Mouse (Mus musculus): ENCODE measurements around the gene Rad51c.
A peak's percentile ranks its signal among the peaks of the same experiment; 100 is the strongest.
"Not testable (repeated sequence)": the region's sequence is repeated elsewhere in the genome, so short reads cannot be mapped to it uniquely, and the experiment has no call there.

Rad51c gene

DNA sequence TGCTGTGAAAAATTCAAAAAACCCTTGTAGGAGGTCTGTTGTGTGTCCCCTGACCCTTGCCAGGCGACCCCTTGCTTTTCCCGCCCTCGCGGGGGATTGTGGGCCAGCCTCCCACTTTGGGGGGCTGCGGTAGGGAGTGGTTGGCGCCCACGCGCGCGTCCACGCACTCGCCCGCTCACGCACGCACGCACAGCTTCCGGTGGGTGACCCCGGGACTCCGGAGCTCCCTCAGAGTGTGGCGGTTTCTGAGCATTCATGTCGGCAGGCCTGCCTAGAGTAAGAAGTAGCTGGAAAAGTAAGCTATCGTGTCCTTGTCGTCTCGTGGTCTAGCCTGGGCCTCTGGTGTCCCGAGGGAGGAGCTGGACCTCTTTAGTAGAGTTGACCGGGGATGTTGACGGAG is at the start of gene Rad51c, which contains the start of gene Tex14:
TSS of gene Rad51c (minus strand) at position 79 of the 400 bp plus-strand sequence.
TSS of gene Tex14 (plus strand) at position 190 of the 400 bp plus-strand sequence.
- DNase-seq = peak; percentile 19

GRCm38 (mm10) chr11:87454035-87454690 is 49.4 kb upstream of the Rad51c start:
- DNase-seq = no peak

- no peak for DNase-seq
These were observed 48.7 kb upstream of the Rad51c start for GRCm38 (mm10) chr11:87453216-87454034.

- not testable (repeated sequence) for DNase-seq
These were observed 48.0 kb upstream of the Rad51c start for GRCm38 (mm10) chr11:87452779-87453178.

GRCm38 (mm10) chr11:87449847-87450246 is 45.1 kb upstream of the Rad51c start:
- DNase-seq = not testable (repeated sequence)

DNA sequence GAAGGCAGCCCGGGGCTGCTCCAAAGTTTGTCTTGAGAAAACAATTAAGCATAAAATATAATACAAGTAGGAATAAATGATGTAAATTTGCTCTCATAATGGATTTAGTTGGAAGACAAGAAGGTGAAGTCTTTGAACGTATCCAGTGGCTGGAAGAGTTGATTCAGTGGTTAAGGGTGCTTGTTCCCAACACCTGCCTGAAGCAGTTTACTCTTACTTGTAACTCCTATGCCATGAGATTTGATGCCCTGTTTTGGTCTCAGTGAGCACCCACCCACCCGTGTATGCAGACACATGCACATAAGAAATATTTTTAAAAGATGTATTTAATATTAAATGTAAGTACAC is 44.4 kb upstream of the Rad51c start:
- DNase-seq = no peak

DNA sequence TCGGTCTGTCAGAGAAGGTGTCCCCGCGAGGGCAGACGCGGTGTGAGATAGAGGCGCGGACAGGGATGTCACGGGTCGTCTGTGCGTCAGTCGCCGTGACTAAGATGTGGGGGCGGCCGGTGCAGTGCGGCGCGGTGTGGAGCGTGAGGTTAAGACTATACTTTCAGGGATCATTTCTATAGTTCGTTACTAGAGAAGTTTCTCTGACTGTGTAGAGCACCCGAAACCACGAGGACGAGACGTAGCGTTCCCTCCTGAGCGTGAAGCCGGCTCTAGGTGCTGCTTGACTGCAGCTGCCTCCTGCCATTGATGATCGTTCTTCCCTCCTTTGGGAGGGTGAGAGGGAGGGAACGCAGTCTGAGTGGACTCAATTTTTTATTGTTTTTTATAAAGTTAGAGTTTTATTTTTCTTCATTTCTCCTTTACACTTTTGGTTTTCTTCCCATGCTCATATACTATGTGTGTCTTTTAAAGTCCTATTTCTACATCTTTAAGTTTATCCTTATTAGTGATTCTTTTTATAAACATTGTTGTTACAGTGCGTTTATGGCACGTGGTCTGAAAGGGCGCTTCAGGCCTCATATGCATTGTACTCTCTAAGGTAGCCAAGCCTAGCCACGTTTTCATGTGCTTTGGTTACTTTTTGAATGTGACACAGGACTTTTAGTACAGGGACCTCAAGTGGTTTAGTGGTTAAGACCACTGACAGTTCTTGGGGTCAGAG is 43.9 kb upstream of the Rad51c start:
- DNase-seq = peak; percentile 50

DNA sequence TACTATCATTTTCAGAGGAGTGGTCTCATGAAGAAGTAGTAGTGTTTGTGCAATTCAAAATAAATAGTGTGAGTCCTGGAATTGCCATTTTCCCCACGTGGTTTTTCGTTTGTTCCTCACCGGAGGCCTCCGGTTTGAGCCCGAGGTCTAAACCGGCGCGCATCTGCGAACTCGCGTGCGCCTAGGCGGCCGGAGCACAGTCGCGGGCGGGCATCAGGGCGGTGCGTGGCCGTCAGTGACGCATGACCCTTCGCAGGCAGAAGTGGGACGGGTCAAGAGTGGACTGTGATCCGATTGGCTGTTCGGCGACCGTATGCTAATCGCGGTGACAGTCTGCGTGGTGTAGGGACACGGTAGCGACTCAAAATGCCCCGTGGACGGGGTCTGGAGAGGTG is 43.3 kb upstream of the Rad51c start:
- DNase-seq = peak; percentile 83

DNA sequence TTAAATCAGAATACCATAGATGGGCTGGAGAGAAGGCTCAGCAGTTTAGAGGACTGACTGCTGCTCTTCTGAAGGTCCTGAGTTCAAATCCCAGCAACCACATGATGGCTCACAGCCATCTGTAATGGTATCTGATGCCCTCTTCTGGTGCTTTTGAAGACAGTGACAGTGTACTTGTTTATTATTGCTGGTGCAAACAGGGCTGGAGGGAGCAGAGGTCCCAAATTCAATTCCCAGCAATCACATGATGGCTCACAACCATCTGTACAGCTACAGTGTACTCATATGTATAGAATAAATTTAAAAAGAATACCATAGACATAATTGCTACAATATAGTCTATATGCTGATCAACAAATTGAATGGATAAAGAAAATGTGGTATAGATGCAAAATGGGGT is 42.7 kb upstream of the Rad51c start:
- no peak for DNase-seq

- DNase-seq = no peak
These were observed 41.4 kb upstream of the Rad51c start for GRCm38 (mm10) chr11:87446159-87446558.

DNA sequence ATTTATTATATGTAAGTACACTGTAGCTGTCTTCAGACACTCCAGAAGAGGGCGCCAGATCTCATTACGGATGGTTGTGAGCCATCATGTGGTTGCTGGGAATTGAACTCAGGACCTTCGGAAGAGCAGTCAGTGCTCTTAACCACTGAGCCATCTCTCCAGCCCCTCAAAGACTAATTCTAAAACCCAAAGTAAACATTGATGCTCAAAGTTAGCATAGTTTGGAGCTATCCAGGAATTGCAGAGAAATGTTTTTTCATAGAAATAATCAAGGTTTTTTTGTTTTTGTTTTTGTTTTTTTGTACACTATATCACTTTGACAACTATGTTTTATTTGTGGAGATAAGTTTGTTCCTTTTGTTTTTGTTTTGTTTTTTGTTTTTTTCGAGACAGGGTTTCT is 40.8 kb upstream of the Rad51c start:
- not testable (repeated sequence) for DNase-seq

- no peak for DNase-seq
These were observed 40.1 kb upstream of the Rad51c start for GRCm38 (mm10) chr11:87444735-87445428.

GRCm38 (mm10) chr11:87444056-87444455 is 39.3 kb upstream of the Rad51c start:
- not testable (repeated sequence) for DNase-seq

DNA sequence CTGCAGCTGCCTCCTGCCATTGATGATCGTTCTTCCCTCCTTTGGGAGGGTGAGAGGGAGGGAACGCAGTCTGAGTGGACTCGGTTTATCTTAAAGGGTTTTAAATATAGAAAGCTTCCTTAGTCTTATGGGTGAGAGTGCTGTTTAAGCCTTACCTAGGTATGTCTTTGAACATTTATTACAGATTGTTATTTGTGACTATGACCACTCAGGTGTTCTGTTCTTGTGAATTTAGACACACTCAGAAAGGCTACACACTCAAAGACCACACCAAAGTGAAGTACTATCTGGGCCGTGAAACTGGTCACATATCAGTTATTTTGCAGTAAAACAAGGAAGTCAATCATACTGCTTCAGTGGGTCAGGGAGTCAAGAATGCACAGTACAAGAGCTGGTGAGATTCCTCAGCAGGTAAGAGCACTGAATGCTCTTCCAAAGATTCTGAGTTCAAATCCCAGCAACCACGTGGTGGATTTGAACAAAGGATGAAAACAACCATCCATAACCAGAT is 38.7 kb upstream of the Rad51c start:
- peak; percentile 47 for DNase-seq

GRCm38 (mm10) chr11:87442643-87443372 is 38.1 kb upstream of the Rad51c start:
- DNase-seq = peak; percentile 61

GRCm38 (mm10) chr11:87439796-87440420 is 35.2 kb upstream of the Rad51c start:
- DNase-seq = no peak

DNA sequence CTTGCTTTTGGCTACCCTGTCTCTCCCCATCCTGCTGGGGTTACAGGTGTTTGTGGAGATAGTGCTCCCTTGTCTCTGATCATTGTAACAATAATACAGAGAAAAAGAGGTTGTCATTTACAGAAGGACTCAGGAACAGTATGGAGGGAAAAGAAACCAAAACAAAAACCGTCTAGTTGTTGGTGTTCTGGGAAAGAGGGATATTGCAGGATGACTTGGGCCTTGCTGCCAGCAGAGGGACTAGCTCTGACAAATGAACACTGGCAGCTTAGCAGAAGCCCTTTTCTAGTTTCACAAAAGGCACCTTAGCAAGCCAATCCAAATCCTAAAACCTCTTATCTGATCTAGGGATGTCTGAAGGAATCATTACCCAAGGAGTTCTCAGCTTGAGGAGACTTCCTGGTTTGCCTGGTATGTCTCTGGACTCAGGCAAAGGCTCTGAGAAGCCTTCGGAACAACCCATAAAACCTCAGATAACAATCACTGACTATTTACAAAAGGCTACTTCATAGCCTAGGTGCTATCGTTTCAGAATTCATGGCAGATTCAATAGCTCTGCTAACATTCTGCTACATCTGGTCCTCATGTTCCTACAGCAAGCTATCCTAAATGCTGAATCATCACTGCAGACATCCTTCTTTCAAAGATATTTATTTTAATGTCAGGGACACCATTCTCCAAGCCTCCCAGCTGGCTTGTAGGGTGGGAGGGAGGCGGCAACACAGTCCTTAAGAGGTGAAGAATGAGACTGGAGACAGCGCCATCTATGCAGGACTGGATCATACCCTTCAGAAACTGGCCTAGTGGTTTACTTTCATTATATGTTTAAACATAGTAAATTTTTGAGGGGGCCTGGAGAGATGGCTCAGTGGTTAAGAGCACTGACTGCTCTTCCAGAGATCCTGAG is 31.8 kb upstream of the Rad51c start:
- no peak for DNase-seq

GRCm38 (mm10) chr11:87435107-87435506 is 30.4 kb upstream of the Rad51c start:
- not testable (repeated sequence) for DNase-seq

DNA sequence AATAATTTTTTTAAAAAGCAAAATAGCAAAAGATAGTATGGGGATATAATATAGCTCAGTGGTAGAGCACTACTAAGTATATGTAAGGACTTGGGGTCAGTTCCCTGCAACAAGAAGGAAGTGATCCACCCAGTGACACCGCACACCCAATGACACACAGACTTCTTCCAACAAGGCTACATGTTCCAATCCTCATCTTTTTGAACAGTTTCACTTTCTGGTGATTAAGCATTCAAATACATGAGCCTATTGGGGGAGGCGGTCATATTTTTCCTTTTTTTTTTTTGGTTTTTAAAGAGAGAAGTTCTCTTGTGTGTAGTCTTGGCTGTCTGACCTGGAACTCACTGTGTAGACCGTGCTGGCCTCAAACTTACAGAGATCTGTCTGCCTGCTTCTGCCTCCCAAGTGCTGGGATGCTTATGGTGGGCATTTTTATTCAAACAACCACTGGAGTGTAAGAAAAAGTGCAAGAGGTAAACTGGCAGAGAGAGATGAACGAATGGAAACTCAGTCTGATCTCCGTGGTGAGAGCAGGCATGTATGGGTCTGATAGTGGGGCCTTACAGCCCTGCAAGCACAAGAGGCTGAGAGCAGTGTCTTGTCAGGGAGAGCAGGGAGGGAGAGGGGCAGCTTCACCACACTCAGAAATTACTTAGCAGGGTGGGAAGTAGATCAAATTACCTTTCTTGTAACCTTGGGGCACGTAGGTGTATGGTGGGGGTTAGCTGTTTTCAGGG is 28.3 kb upstream of the Rad51c start:
- DNase-seq = no peak

DNA sequence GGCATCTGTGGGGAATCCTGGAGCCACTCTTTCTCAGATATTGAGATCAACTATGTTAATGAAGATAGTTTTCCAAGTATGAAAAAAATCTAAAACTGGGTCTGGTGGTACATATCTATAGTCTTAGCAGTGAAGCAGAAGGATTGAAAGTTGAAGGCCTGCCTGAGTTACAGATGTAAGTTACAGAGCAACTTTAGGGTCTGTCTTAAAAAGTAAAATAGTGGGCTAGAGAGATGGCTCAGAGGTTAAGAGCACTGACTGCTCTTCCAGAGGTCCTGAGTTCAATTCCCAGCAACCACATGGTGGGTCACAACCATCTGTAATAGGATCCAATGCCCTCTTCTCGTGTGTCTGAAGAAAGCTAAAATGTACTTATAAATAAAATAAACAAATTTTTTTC is 27.7 kb upstream of the Rad51c start:
- no peak for DNase-seq
